Mouse (Mus musculus) kidney, adult 2 months (tissue): ENCODE data around the gene Kif5c. TPM values are rescaled to one million over a fixed set of nuclear protein-coding genes. Genes with fewer than 3 reads are reported as not detected.

ENCODE experiments used
- DNase-seq: peaks from one replicate; pipeline ENCODE4 v3.0.0; 2021
- H3K27ac ChIP-seq: fragments of 200-500 bp; 2 replicates; pipeline ENCODE4 v1.5.1; 2012; ENCODE audit warnings: low read depth, low read length, control low read depth, inconsistent platforms; ENCODE audit not compliant: insufficient read depth
- H3K27me3 ChIP-seq: fragments of 200-500 bp; replicated peaks from 2 replicates; pipeline ENCODE4 v1.6.1; 2012; ENCODE audit warnings: mild to moderate bottlenecking, moderate library complexity, low read length, inconsistent platforms; ENCODE audit not compliant: control insufficient read depth, insufficient read depth
- H3K36me3 ChIP-seq: fragments of 200-500 bp; 2 replicates; pipeline ENCODE4 v1.6.1; 2012; ENCODE audit warnings: mild to moderate bottlenecking, moderate library complexity, low read length, inconsistent platforms; ENCODE audit not compliant: control insufficient read depth, insufficient read depth
- H3K4me1 ChIP-seq: fragments of 200-500 bp; 2 replicates; pipeline ENCODE4 v1.6.1; 2011; ENCODE audit warnings: low read length; ENCODE audit not compliant: control insufficient read depth, insufficient read depth
- H3K4me3 ChIP-seq: fragments of 200-500 bp; 2 replicates; pipeline ENCODE4 v1.5.1; 2011; ENCODE audit warnings: mild to moderate bottlenecking, low read depth, low read length, control low read depth; ENCODE audit not compliant: insufficient read depth
- CTCF ChIP-seq: fragments of 200-500 bp; conservative IDR thresholded peaks from 2 replicates; pipeline ENCODE4 v1.5.1; 2011; ENCODE audit warnings: low read depth, mild to moderate bottlenecking, control low read depth, low read length, moderate library complexity, mixed read lengths; ENCODE audit not compliant: insufficient read depth, insufficient read length
- POLR2A ChIP-seq: fragments of 200-500 bp; IDR thresholded peaks from one replicate; pipeline ENCODE4 v1.6.1; 2011; ENCODE audit warnings: low read depth, low read length, control low read depth
- WGBS: fragments of 180-500 bp; shearing (Covaris S2); methylation state at CpG from one replicate; pipeline ENCODE4 v1.1.7; 2018; 5-methylcytosine and 5-hydroxymethylcytosine counted together
- polyA plus RNA-seq: library from polyadenylated mRNA; depleted of rRNA; stranded (reverse); fragments of >200 nt; gene quantifications from 2 replicates; pipeline ENCODE4 v1.2.3, GENCODE M21; 2012

The Kif5c gene
- polyA plus RNA-seq, 1 experiment = 0.58 TPM

DNA sequence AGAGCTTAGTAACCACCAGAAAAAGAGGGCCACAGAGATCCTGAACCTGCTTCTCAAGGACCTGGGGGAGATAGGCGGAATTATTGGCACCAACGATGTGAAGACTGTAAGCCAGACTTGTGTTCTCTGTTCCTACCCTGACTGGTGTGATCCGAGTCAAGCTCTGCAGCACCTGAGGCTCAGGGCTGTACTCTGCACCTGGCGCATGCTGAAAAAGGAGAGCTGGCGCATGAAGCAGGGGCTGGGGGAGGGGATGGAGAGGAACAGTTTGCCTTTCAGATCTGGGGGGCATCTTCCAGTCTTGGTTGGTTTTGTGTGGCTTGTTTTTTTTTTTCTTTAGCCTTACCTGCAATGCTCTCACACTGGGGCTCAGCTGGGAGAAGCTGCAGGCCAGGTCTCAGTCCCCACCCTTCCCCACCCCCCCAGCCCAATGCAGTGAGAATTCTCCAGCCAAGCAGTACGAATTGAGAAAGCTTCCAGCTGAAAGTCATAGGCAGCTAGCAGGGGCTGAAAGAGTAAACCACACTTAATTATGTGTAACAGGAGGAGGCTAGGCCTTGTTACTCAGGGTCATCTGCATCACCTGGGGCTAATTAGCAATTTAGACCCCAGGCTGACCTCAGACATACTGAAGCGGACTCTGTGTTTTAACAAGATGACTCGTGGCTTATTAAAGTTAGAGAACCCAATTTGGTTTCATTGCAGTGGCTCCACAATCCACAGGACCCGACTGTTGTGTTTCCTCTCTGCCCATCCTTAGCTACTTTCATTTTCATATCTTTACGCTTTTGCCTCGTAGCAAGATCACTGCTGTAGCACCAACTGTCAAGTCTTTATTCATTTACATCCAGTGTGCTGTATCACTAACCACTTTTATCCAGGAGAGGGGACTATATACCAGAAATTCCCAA, 113.9 kb downstream of the Kif5c start:
- WGBS = 45% methylated on average over 11 of the region's 11 CpGs
- H3K4me3 ChIP-seq = 0 out of 2 replicates have a peak overlapping the region, but pooled peaks have one; percentile 24
- peaks cover 3% of the 10 kb centered on the region; the same call in 1 of the 2 replicates for H3K4me1 ChIP-seq
- H3K36me3 ChIP-seq = no peaks in the 10 kb centered on the region
- peak; percentile 19 for DNase-seq
- no peaks in the 10 kb centered on the region for H3K27me3 ChIP-seq
- no peak for TF ChIP-seq CTCF
- no peak for TF ChIP-seq POLR2A
- H3K27ac ChIP-seq = peak overlapping the region; percentile 56

DNA sequence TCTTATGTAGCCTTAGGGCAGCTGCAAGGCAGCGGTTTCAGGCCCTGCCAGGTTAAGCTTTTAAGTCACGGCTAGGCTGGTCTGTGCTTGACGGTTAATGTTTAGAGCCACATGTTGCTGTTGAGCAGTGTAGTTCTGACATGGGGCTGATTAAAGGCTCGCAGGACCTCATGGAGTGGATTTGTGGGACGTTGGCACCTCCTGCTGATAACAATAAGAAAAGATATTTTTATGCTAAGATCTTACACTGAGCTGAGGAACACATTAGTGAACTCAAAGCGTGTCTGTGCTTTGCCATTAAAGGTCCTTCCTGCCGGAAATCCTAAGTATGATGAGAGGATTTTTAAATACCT, 114.5 kb downstream of the Kif5c start:
- Histone ChIP-seq H3K4me1 (peaks cover 3% of the 10 kb centered on the region; the same call in 1 of the 2 replicates), H3K27me3 (no peaks in the 10 kb centered on the region), H3K36me3 (no peaks in the 10 kb centered on the region), H3K27ac (peak overlapping the region; percentile 56), H3K4me3 (peak overlapping the region; percentile 24; the same call in 1 of the 2 replicates)
- 25% methylated on average over 7 of the region's 7 CpGs for WGBS
- DNase-seq = peak; percentile 38
- TF ChIP-seq CTCF = no peak
- TF ChIP-seq POLR2A = no peak

DNA sequence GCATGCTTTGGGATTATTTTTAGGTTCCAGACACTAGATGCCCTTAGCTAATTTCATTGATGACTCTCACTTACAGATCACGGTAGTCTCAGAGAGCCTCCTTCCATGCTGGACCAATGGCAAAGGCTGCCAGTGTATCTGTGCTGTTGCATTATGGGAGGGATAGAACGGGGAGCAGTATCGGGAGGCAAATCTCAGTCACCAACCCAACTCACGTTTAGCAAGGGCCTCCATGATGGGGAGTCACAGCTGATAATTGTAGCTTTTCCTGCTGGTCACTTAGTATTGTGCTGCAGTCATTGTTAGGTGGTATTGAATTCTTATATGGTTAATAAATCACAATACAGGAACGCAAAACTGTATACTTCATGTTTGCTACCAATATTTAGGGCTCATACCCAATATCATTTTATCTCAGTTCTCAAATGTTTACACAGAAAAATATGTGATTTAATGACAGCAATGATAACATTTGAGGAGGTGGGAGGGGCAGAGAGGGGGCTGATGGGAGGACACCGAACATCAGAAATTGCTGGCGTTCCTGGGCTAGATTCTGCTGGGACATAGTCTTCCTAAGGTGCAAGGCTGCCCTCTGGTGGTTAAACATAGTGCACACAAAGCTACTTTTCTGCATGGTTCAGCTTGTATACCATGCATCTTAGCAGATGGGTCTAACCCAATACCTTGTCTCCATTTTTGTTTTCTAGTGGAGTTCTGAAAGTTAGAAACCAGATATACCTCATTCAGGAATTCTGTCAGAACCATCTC, 115.1 kb downstream of the Kif5c start:
- Histone ChIP-seq H3K36me3 (no peaks in the 10 kb centered on the region), H3K4me3 (peak overlapping the region; percentile 28), H3K27me3 (no peaks in the 10 kb centered on the region), H3K4me1 (peaks cover 3% of the 10 kb centered on the region; the same call in 1 of the 2 replicates), H3K27ac (no peak overlapping the region)
- WGBS = 35% methylated on average over 7 of the region's 7 CpGs
- TF ChIP-seq CTCF (peak; percentile 80), POLR2A (no peak)
- peak; percentile 79 for DNase-seq

DNA sequence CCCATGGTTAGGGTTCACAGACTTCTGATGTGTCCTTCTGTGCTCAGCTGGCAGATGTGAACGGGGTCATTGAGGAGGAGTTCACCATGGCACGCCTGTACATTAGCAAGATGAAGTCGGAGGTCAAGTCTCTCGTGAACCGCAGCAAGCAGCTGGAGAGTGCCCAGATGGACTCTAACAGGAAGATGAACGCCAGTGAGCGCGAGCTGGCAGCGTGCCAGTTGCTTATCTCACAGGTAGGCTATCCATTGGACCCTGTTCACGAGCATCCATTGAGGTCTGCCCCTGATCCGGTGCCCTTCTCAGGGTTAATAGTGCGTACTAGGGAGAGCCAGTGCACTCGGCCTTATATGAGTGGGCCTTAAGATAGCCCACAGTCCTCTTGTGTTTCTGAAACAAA, 116.3 kb downstream of the Kif5c start:
- Histone ChIP-seq H3K4me3 (no peak overlapping the region), H3K27ac (no peak overlapping the region), H3K4me1 (peaks cover 3% of the 10 kb centered on the region; the same call in 1 of the 2 replicates), H3K36me3 (no peaks in the 10 kb centered on the region), H3K27me3 (no peaks in the 10 kb centered on the region)
- TF ChIP-seq POLR2A = no peak
- no peak for TF ChIP-seq CTCF
- no peak for DNase-seq
- 40% methylated on average over 13 of the region's 13 CpGs for WGBS

DNA sequence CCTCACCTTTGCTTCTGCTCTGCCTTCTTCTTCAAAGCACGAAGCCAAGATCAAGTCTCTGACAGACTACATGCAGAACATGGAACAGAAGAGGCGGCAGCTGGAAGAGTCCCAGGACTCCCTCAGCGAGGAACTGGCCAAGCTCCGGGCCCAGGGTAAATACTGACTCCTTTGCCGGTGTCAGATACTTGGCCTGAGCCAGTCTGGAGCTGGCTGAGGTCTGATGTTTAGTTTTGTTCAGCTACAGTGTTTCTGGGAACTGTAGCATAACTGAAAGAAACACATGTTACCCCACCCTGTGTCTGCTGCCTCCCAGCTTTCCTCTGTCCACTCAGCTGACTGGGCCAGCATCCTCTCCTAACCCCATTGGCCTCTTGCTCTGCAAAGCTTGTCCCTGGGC, 119.9 kb downstream of the Kif5c start:
- TF ChIP-seq CTCF (no peak), POLR2A (no peak)
- H3K4me3 ChIP-seq = no peak overlapping the region
- 78% methylated on average over 5 of the region's 5 CpGs for WGBS
- H3K4me1 ChIP-seq = no peaks in the 10 kb centered on the region
- H3K27ac ChIP-seq = no peak overlapping the region
- no peaks in the 10 kb centered on the region for H3K36me3 ChIP-seq
- DNase-seq = no peak
- no peaks in the 10 kb centered on the region for H3K27me3 ChIP-seq

DNA sequence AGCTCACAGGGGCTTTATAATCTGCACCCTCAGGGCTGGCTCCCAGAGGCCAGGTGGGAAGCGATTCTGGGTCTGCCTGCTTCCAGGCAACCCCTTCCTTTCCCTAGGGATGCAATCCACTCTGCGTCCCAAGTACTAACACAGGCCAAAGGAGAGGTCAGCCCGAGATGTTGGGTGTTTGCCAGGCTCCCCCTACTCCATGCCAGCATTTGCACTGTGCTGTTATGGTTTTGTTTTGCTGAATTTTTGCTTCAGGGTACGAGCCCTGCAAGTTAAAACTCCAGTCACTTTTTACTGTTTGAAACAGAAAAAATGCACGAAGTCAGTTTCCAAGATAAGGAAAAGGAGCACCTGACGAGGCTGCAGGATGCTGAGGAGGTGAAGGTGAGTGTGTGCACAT, 121.9 kb downstream of the Kif5c start:
- Histone ChIP-seq H3K4me3 (no peak overlapping the region), H3K36me3 (no peaks in the 10 kb centered on the region)
- WGBS = 65% methylated on average over 6 of the region's 6 CpGs

More for the DNA sequence above, 121.9 kb downstream of the Kif5c start:
- no peaks in the 10 kb centered on the region for H3K27me3 ChIP-seq
- DNase-seq = no peak
- H3K4me1 ChIP-seq = no peaks in the 10 kb centered on the region
- no peak overlapping the region for H3K27ac ChIP-seq
- TF ChIP-seq CTCF (no peak), POLR2A (no peak)
